Mouse (Mus musculus): ENCODE data around the gene Olfr628. TPM values are rescaled to one million over a fixed set of nuclear protein-coding genes. Genes with fewer than 3 reads are reported as not detected.
"Not testable (repeated sequence)": the region's sequence is repeated elsewhere in the genome, so short reads cannot be mapped to it uniquely, and the experiment has no call there.

The Olfr628 gene
- polyA plus RNA-seq, 1 experiment from 2014 or later: 0.14 TPM

DNA sequence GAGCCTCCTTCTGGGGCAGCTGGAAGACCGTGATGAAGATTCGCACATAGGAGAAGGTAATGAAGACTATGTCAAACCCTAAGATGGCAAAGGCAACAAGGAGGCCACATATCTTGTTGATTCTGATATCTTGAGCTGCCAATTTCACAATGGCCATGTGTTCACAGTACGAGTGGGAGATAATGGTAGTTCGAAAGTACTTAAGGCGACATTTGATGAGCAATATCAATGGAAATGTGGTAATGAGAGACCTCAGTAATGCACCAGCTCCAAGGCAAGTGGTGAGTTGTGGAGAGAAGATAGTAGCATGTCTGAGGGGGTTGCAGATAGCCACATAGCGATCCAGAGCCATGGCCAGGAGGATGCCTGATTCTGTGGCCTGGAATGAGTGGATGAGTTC is 37.5 kb downstream of the Olfr628 start:
- H3K4me2 ChIP-seq (ENCODE audit: low read depth, low read length); H3K4me3 ChIP-seq (ENCODE audit: low read depth, low read length); DNase-seq (ENCODE audit: low spot score); H3K9me3 ChIP-seq (ENCODE audit: control insufficient read depth, low read length); H3K27ac ChIP-seq (replicated peaks; ENCODE audit: low read depth, low read length); H3K4me1 ChIP-seq (ENCODE audit: control insufficient read depth, insufficient read depth, low read length); H3K9ac ChIP-seq (ENCODE audit: low read depth, low read length); ATAC-seq (ENCODE audit: low read depth); H3K27me3 ChIP-seq (replicated peaks; ENCODE audit: control insufficient read depth, insufficient read depth, low read length); H3K36me3 ChIP-seq (ENCODE audit: control insufficient read depth, insufficient read depth, low read length): not testable (repeated sequence)
- 77% methylated on average over 4 of the region's 6 CpGs for WGBS

- ATAC-seq (ENCODE audit: low read depth): no peak
- no peaks in the 10 kb centered on the region for H3K36me3 ChIP-seq (ENCODE audit: control insufficient read depth, insufficient read depth, low read length)
- 68% methylated on average over 2 of the region's 2 CpGs for WGBS
Observed at GRCm38 (mm10) chr7:103771494-103771893, 41.3 kb downstream of the Olfr628 start, which contains the start of gene Olfr69. Gene Olfr69 (minus strand): TSS chr7:103771594.

DNA sequence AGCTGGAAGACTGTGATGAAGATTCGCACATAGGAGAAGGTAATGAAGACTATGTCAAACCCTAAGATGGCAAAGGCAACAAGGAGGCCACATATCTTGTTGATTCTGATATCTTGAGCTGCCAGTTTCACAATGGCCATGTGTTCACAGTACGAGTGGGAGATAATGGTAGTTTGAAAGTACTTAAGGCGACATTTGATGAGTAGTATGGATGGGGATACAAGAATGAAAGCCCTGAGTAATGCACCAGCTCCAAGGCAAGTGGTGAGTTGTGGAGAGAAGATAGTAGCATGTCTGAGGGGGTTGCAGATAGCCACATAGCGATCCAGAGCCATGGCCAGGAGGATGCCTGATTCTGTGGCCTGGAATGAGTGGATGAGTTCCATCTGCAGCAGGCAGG is 47.5 kb downstream of the Olfr628 start:
- not testable (repeated sequence) for H3K9ac ChIP-seq (ENCODE audit: low read depth, low read length); DNase-seq (ENCODE audit: low spot score); H3K4me2 ChIP-seq (ENCODE audit: low read depth, low read length); H3K4me3 ChIP-seq (ENCODE audit: low read depth, low read length); H3K27ac ChIP-seq (replicated peaks; ENCODE audit: low read depth, low read length); ATAC-seq (ENCODE audit: low read depth); H3K4me1 ChIP-seq (ENCODE audit: control insufficient read depth, insufficient read depth, low read length); H3K36me3 ChIP-seq (ENCODE audit: control insufficient read depth, insufficient read depth, low read length); H3K9me3 ChIP-seq (ENCODE audit: control insufficient read depth, low read length); H3K27me3 ChIP-seq (replicated peaks; ENCODE audit: control insufficient read depth, insufficient read depth, low read length)
- WGBS: 90% methylated on average over 3 of the region's 4 CpGs

More at GRCm38 (mm10) chr7:103771494-103771893, 41.3 kb downstream of the Olfr628 start, which contains the start of gene Olfr69:
- Histone ChIP-seq H3K27me3 (replicated peaks; ENCODE audit: control insufficient read depth, insufficient read depth, low read length) (no peaks in the 10 kb centered on the region), H3K9ac (ENCODE audit: low read depth, low read length) (no peak within 1 kb of the TSS), H3K4me1 (ENCODE audit: control insufficient read depth, insufficient read depth, low read length) (no peaks in the 10 kb centered on the region), H3K4me2 (ENCODE audit: low read depth, low read length) (no peak within 1 kb of the TSS), H3K9me3 (ENCODE audit: control insufficient read depth, low read length) (no peaks in the 10 kb centered on the region), H3K4me3 (ENCODE audit: low read depth, low read length) (no peak within 1 kb of the TSS), H3K27ac (replicated peaks; ENCODE audit: low read depth, low read length) (no peak within 1 kb of the TSS)
- no peak for DNase-seq (ENCODE audit: low spot score)

GRCm38 (mm10) chr7:103779598-103779997 is 49.4 kb downstream of the Olfr628 start, which contains the start of gene Olfr68:
Gene Olfr68 (minus strand): TSS chr7:103779698.
- DNase-seq (ENCODE audit: low spot score): no peak
- H3K9me3 ChIP-seq (ENCODE audit: control insufficient read depth, low read length): no peaks in the 10 kb centered on the region
- H3K9ac ChIP-seq (ENCODE audit: low read depth, low read length): no peak within 1 kb of the TSS
- no peaks in the 10 kb centered on the region for H3K36me3 ChIP-seq (ENCODE audit: control insufficient read depth, insufficient read depth, low read length)
- WGBS: 72% methylated on average over 3 of the region's 3 CpGs
- no peaks in the 10 kb centered on the region for H3K27me3 ChIP-seq (replicated peaks; ENCODE audit: control insufficient read depth, insufficient read depth, low read length)
- no peak within 1 kb of the TSS for H3K27ac ChIP-seq (replicated peaks; ENCODE audit: low read depth, low read length)
- no peaks in the 10 kb centered on the region for H3K4me1 ChIP-seq (ENCODE audit: control insufficient read depth, insufficient read depth, low read length)
- ATAC-seq (ENCODE audit: low read depth): no peak
- H3K4me3 ChIP-seq (ENCODE audit: low read depth, low read length): no peak within 1 kb of the TSS
- H3K4me2 ChIP-seq (ENCODE audit: low read depth, low read length): no peak within 1 kb of the TSS

Other genes starting within 250 kb of the Olfr628 start
- not detected in 2 replicates for gene Olfr609, start 232.3 kb upstream of the Olfr628 start, polyA plus RNA-seq (2014; fragmentation: Nextera tagmentation; extraction: Ambion mirVana)
- 0.18 TPM in 1 of 2 replicates, not detected in the other for gene Olfr610, start 218.3 kb upstream of the Olfr628 start, polyA plus RNA-seq (2014; fragmentation: Nextera tagmentation; extraction: Ambion mirVana)
- gene Olfr611, start 209.5 kb upstream of the Olfr628 start, polyA plus RNA-seq (2014; fragmentation: Nextera tagmentation; extraction: Ambion mirVana): not detected in 2 replicates
- gene Olfr612, start 187.7 kb upstream of the Olfr628 start, polyA plus RNA-seq (2014; fragmentation: Nextera tagmentation; extraction: Ambion mirVana): not detected in 2 replicates
- not detected in 2 replicates for gene Olfr613, start 182.3 kb upstream of the Olfr628 start, polyA plus RNA-seq (2014; fragmentation: Nextera tagmentation; extraction: Ambion mirVana)
- gene Olfr615, start 174.3 kb upstream of the Olfr628 start, polyA plus RNA-seq (2014; fragmentation: Nextera tagmentation; extraction: Ambion mirVana): 0.06 and 0.14 TPM in 2 replicates
- not detected in 2 replicates for gene Olfr616, start 161.2 kb upstream of the Olfr628 start, polyA plus RNA-seq (2014; fragmentation: Nextera tagmentation; extraction: Ambion mirVana)
- not detected in 2 replicates for gene Olfr617, start 157.3 kb upstream of the Olfr628 start, polyA plus RNA-seq (2014; fragmentation: Nextera tagmentation; extraction: Ambion mirVana)
- not detected in 2 replicates for gene Olfr618, start 140.3 kb upstream of the Olfr628 start, polyA plus RNA-seq (2014; fragmentation: Nextera tagmentation; extraction: Ambion mirVana)
- not detected in 2 replicates for gene Olfr619, start 129.8 kb upstream of the Olfr628 start, polyA plus RNA-seq (2014; fragmentation: Nextera tagmentation; extraction: Ambion mirVana)
- not detected in 2 replicates for gene Olfr620, start 117.8 kb upstream of the Olfr628 start, polyA plus RNA-seq (2014; fragmentation: Nextera tagmentation; extraction: Ambion mirVana)
- gene Olfr622, start 87.7 kb upstream of the Olfr628 start, polyA plus RNA-seq (2014; fragmentation: Nextera tagmentation; extraction: Ambion mirVana): 0.12 and 0.13 TPM in 2 replicates
- gene Olfr623, start 66.7 kb upstream of the Olfr628 start, polyA plus RNA-seq (2014; fragmentation: Nextera tagmentation; extraction: Ambion mirVana): not detected in 2 replicates
- 0.04 and 0.06 TPM in 2 replicates for gene Olfr624, start 59.2 kb upstream of the Olfr628 start, polyA plus RNA-seq (2014; fragmentation: Nextera tagmentation; extraction: Ambion mirVana)
- not detected in 2 replicates for gene Olfr625-ps1, start 47.7 kb upstream of the Olfr628 start, polyA plus RNA-seq (2014; fragmentation: Nextera tagmentation; extraction: Ambion mirVana)
- gene Olfr243, start 15.7 kb upstream of the Olfr628 start, polyA plus RNA-seq (2014; fragmentation: Nextera tagmentation; extraction: Ambion mirVana): not detected in 2 replicates
- not detected in 2 replicates for gene Olfr629, start 14.6 kb downstream of the Olfr628 start, polyA plus RNA-seq (2014; fragmentation: Nextera tagmentation; extraction: Ambion mirVana)
- gene Olfr630, start 27.0 kb downstream of the Olfr628 start, polyA plus RNA-seq (2014; fragmentation: Nextera tagmentation; extraction: Ambion mirVana): 0.07 TPM in 1 of 2 replicates, not detected in the other
- 0.12 and 0.26 TPM in 2 replicates for gene Olfr69, start 41.2 kb downstream of the Olfr628 start, polyA plus RNA-seq (2014; fragmentation: Nextera tagmentation; extraction: Ambion mirVana)
- not detected in 2 replicates for gene Olfr68, start 49.3 kb downstream of the Olfr628 start, polyA plus RNA-seq (2014; fragmentation: Nextera tagmentation; extraction: Ambion mirVana)
- not detected in 2 replicates for gene Olfr67, start 61.4 kb downstream of the Olfr628 start, polyA plus RNA-seq (2014; fragmentation: Nextera tagmentation; extraction: Ambion mirVana)
- gene Hbb-bt, start 83.6 kb downstream of the Olfr628 start, polyA plus RNA-seq (2014; fragmentation: Nextera tagmentation; extraction: Ambion mirVana): 4,240 and 4,969 TPM in 2 replicates
- 10,123 and 13,531 TPM in 2 replicates for gene Hbb-bs, start 97.7 kb downstream of the Olfr628 start, polyA plus RNA-seq (2014; fragmentation: Nextera tagmentation; extraction: Ambion mirVana)
- not detected in 2 replicates for gene Hbb-bh2, start 110.1 kb downstream of the Olfr628 start, polyA plus RNA-seq (2014; fragmentation: Nextera tagmentation; extraction: Ambion mirVana)
- 3.6 and 8.0 TPM in 2 replicates for gene Hbb-bh1, start 112.8 kb downstream of the Olfr628 start, polyA plus RNA-seq (2014; fragmentation: Nextera tagmentation; extraction: Ambion mirVana)
- gene Hbb-y, start 122.8 kb downstream of the Olfr628 start, polyA plus RNA-seq (2014; fragmentation: Nextera tagmentation; extraction: Ambion mirVana): 391 and 1,497 TPM in 2 replicates
- gene Olfr66, start 155.9 kb downstream of the Olfr628 start, polyA plus RNA-seq (2014; fragmentation: Nextera tagmentation; extraction: Ambion mirVana): not detected in 2 replicates
- not detected in 2 replicates for gene Olfr64, start 164.1 kb downstream of the Olfr628 start, polyA plus RNA-seq (2014; fragmentation: Nextera tagmentation; extraction: Ambion mirVana)
- 0.13 and 0.35 TPM in 2 replicates for gene Olfr65, start 173.1 kb downstream of the Olfr628 start, polyA plus RNA-seq (2014; fragmentation: Nextera tagmentation; extraction: Ambion mirVana)
- gene Olfr631, start 198.5 kb downstream of the Olfr628 start, polyA plus RNA-seq (2014; fragmentation: Nextera tagmentation; extraction: Ambion mirVana): not detected in 2 replicates
- gene Olfr632, start 204.0 kb downstream of the Olfr628 start, polyA plus RNA-seq (2014; fragmentation: Nextera tagmentation; extraction: Ambion mirVana): not detected in 2 replicates
- not detected in 2 replicates for gene Olfr633, start 214.1 kb downstream of the Olfr628 start, polyA plus RNA-seq (2014; fragmentation: Nextera tagmentation; extraction: Ambion mirVana)
- gene Olfr635, start 240.8 kb downstream of the Olfr628 start, polyA plus RNA-seq (2014; fragmentation: Nextera tagmentation; extraction: Ambion mirVana): not detected in 2 replicates